Mouse (Mus musculus): ENCODE measurements at regions not wholly inside any gene's neighbourhood (a gene's known extent, or its start where the extent isn't known, plus 50 kb on each side); places are given as distances from the start of the nearest gene placed in this dataset.
"Not testable (repeated sequence)": the region's sequence is repeated elsewhere in the genome, so short reads cannot be mapped to it uniquely, and the experiment has no call there.

DNA sequence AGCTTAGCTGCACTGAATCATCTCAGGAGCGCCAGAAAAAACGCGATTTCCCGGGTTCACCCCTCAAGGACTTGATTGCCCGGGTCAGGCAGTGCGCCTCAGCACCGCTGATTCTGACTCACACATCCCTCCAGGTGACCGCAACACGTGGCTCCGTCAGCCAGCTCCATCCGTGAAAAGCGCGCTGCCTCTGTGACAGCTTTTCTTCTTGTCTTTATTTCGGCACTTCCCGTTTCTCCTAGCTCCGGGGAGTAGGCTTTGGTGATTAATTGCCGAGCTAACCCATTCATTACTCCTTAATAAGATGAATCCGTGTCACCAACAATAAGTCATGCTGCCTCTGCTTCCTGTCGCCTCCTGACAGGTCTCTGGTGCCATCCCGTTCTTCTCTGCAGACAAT is 108.6 kb downstream of the Katnal1 start:
- peak in 1 of 2 experiments; percentile 17 for DNase-seq

DNA sequence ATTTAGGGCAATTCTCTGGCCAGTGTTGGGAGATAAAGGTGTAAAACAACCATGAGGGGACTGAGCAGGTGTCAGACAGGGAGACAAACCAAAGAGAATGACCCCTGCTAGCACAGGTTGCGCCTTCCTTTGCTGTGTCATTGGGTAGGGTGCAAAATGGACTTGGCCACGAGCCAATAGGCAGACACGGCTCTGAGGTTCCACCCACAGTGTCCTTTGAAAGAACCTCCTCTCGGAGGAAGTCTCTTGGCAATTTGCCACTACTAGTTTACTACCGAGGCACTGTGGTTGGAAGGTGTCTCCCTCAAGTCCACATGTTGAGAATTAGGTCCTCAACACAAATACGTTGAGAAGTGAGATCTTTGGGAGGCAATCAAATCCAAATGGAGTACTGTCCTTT is 109.7 kb downstream of the Katnal1 start:
- no peak for DNase-seq

DNA sequence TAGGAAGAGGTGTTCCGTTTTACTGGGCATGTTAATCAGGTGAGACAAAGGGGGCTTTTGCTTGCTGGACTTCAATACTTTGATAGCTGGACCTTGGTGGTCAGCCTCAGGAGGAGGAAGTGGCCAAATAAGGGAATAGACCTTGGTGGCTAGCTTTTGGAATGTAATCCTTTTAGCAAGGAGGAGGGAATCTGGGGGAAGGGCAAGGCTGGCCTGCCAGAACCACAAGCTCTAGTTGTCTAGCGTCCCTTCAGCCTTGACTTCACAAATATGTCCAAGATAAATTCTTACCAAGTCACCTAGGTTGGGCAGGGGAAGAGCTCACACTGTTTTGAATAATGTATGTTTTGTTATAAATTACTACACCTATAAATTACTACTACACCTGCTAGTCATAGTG is 110.4 kb downstream of the Katnal1 start:
- no peak for DNase-seq

DNA sequence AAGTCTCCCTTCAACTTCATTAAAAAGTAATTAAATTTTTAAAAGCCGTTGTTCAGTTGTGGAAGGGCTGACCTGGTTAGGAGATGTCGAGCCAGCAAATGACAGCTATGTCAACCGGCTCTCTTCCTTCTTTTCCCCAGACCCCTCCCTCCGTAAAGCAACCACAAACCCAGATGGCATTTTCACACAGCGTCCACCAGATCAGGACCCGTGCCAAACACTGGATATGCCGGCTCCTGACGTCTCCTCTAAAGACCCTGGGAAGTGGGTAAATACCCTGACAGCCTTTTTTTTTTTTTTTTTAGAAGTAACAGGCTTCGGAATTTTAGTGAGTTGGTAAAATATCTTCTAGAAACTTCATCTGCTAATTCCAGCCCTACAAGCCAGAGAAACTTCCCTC is 116.3 kb downstream of the Katnal1 start:
- DNase-seq, result no peak

DNA sequence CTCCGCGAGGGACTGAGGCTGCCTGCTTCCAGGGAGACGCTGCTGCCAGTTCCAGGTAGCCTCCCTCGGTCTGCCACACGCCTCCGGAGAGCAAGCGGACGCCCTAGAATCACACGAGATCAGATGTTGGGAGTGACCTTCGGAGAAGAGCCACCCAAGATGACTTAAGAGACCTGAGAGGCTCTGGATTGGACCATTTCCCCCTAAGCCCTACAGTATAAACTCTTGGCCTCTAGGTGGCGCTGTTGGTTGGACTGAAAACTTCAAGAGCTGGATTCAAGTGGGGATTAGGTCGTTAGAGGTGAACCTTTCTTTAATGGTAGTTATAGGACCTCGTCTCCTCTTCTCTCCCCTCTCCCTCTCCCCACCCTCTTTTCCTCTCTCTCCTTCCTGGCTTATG is 117.1 kb downstream of the Katnal1 start:
- DNase-seq, result peak; percentile 51 to 77

DNA sequence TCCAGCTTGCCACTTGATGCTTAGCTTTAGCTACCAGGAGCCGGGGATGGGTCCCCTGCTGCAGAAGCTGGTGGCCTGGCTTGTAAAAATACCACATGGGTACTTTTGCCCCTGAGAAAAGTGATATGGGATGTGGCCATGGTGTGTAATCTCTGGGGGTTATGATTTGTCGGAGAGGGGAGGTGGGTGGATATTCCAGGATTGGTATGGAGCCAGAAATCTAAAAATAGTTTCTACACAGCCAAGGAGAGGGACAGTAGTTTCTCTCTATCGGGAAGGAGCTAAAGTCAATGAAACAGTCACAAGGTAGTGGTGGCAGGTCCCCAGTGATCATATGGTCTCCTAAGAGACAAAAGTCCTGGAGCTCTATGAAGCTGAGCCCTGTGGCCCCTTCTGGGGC is 119.6 kb downstream of the Katnal1 start:
- DNase-seq, result no peak

DNA sequence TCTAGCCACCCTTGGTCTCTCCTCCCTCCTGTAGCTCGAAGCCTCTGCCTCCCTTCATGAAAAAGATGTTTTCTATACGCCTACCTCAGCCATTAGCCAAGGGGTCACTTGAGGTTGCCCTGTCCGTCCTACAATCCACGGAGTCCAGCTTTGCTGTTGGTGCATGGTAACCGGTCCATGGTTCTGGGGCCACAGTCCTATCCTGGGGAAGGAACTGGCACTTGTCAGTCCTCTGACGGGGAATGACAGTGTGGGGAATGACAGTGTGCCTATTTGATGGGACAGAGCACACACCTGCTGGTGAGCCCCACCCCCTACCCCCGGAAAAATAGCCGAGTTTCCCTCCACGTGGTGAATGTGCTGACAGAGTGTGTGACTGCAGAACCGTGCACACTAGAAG is 120.1 kb downstream of the Katnal1 start:
- DNase-seq, result no peak

DNA sequence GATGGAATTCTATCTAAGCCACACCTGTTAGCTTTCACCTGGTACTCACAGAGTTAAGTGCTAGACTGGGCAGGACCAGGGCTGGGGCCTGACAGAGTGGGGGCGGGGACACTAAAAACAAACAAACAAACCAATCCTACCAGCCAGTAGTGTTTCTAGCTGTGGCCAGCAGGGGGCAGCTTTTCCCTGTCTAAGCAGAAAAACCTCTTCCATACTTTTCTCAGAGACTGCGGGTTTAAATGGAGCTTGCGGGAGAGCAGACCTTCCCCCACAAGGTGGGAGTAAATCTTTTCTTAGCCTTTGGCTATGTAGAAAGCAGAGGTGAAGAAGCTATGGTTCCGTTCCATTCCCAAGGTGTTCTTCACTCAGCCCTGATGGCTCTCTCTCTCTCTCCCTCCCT is 120.7 kb downstream of the Katnal1 start:
- DNase-seq, result peak; percentile 70 to 78

DNA sequence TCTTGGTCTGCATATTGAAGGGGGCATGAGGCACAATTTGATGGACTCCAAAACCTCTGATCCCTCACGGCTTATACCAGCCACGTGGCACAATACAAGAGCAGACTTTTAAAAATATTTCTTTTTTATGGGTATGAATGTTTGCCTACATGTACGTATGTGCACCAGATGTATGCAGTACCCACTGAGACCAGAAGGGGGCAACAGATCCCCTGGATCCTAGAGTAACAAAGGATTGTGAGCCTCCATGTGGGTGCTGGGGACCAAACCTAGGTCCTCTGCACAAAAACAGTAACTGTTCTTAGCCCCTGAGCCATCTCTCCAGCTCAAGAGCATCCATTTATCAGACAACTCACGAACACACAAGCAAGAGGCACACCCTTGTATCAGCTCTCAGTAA is 121.5 kb downstream of the Katnal1 start:
- DNase-seq, result no peak

DNA sequence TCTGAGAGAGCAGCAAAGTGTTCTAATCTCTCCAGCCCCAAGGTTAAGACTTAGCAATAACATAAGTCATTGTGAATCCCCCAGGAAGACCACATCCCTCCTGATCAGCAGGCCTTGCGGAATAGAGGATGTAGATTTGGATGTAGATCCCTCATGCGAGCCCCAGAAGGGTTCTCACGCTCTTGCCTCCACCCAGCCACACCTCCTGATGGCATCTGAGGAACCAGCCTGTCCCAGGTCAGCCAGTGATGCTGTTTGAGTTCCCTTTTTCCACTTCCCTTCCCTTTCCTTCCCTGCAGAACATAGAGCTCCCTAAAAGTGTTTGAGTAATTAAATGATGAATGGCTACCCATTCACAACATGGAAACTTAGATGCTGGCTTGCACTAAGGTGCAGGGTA is 124.1 kb downstream of the Katnal1 start:
- no peak for DNase-seq

DNA sequence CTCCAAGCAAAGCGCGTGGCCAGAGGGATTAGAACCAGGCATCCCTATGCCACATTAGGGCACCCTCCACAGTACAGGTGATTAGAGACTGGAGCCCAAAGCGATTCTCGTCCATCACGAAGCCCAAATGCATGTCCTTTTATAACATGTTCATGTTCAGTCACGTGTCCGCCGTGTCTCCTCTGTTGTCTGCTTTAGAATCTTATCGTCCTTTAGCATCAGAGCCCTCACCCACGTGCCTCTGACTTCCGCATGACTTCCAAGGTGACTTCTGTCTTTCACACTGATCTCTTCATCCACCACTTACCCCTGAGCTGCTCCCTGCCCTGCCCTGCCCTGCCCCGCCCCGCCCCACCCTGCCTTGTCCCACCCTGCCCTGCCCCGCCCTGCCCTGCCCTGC is 125.3 kb downstream of the Katnal1 start:
- DNase-seq, result no peak

DNA sequence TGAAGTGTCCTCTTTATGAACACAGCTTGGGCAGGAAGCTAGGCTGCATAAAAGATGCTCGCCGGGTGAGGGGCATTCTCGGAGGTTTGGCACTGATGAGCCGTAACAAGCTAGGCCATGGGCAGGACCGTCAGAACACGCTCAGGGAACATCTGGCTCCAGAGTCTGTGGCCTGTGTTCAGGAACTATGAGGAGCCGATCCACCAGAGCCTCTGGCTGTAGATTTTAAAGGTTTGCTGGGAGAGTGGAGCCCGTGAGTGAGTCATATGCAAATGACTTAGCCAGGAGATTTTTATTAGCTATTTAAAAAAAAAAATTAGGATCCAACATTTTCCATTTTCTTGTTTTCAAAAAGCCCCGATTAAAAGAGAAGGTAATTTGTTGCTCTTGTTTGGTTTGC is 126.4 kb downstream of the Katnal1 start:
- DNase-seq, result no peak

DNA sequence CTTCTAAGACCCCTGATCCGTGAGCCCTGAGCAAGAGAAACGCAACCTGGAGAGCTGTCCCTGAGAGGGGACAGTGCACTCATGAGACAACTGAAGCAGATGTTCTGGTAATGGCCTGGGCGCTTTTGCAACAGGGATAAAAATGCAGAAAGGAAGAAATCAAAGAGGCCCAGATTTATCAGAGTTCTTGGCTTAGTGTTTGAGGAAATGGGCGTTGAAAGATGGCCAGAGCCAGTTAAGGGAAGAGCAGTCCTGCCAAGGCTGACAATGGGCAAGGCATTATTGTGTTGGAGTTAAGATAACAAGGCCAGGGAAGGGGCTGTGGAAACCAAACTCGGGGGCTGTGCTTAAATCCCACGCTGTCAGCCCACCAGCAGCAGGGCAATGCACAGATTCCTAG is 130.6 kb downstream of the Katnal1 start:
- no peak for DNase-seq

DNA sequence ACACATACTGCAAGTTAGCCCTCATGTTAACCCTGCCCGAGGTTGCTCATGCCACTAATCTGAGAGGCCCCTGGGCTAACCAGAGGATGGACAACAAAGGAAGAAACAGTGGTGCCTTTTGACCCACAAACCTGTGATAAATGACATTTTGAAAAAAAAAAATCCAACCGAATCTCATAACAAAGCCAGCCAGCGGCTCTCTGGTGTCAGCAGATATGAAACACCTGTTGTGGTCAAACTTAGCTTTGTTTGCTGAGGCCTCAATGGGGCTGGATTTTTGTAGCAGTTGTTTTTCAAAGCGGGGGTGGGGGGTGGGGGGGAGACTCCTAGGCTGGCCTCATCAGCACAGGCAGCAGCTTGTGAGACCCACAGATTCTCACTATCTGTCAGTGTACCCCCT is 133.0 kb downstream of the Katnal1 start:
- no peak for DNase-seq

DNA sequence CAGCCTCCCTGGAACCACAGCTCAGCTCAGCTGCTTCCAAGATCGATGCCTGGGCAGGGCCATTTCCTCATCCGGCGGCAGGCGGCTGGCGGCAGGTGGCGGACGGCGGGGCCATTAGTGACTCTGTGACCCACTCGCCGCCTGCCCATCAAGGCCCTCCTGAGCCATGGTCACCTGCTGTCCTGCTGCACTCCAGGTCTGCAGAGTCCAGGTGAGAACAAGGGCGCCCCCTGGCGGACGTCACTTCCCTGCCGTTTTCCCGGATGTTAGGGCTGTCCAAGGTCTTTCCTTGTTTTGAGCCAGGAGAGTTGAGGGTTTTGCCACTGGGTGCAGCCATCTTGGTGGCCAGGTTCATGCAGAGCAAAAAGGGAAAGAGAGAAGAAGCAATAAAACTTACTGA is 134.7 kb downstream of the Katnal1 start:
- DNase-seq, result peak; percentile 82 to 89

DNA sequence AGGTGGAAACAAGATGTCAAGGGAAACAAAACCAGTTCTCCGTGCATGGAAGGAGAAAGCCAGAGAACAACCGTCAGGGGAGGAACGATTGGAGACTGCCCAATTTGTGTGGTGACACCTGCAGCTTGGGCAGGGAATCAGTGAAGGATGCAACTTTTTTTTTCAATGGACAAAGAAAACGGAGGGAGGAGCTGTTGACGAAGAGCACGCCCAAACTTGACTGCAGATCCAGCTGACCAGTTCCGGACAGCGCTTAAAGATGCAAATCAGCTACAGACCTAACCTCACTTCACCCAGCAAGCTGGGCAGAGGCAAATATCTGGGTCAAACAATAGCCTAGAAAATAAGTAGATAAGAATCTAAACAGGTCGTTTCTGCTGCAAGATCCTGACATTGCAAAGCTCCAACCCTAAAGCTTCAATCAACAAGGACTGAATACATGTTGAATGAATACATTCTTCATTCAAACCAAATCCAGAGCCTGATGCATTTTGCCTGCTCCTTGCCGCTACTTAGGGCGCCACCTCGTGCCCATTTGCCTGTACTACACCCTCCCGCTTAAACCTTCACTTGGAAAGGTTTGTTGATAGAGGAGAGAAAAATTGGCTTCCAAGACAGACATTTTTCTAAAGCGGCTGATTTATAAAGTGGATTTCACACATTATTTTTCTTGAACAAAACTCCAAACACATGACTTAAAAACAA is 136.2 kb downstream of the Katnal1 start:
- DNase-seq, result peak; percentile 87 to 95

DNA sequence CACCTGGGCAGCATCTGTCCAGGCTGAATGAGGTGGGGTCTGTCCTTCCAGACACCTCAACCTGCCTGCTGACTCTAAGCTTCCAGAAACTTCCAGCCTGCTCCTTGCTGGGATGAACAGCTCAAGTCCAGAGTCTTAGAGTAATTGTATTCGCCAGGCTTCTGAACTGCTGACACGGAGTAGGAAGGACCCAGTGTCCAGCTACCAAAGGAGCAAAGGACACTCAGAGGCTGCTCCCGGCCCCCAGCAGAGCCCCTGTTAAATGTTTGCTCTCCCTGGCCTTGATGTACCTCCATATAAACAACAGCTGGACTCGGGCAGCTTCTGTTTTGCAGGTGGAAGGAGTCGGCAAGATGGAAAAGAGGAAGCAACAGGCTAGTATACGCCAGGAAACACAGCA is 137.5 kb downstream of the Katnal1 start:
- no peak for DNase-seq

DNA sequence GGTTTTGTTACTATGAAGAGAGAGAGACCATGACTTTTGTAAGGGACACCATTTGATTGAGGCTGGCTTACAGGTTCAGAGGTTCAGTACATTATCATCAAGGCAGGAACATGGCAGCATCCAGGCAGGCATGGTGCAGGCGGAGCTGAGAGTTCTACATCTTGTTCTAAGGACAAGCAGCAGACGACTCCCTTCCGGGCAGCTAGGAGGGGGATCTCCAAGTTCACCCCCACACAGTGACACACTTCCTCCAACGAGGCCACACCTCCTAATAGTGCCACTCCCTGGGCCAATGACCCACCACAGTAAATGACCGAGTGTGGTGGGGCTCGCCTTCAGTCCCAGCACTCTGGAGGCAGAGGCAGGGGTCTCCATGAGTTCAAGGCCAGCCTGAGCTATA is 138.8 kb downstream of the Katnal1 start:
- not testable (repeated sequence) for DNase-seq

DNA sequence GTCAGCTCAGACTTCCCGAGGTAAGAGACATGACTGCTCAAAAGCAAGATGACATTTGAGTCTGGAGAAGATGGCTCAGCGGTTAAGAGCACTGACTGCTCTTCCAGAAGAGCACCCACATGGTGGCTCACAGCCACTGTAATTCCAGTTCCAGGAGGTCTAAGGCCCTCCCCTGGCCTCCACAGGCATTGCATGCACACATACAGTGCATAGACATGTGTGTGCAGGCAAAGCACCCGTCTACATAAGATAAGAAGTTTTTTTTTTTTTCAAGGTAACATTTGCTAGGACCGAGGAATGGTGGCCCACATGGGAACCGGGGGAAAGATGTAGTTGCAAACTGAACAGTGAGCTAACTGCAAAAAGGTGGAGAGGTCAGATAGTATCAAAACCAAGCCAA is 139.3 kb downstream of the Katnal1 start:
- no peak for DNase-seq

DNA sequence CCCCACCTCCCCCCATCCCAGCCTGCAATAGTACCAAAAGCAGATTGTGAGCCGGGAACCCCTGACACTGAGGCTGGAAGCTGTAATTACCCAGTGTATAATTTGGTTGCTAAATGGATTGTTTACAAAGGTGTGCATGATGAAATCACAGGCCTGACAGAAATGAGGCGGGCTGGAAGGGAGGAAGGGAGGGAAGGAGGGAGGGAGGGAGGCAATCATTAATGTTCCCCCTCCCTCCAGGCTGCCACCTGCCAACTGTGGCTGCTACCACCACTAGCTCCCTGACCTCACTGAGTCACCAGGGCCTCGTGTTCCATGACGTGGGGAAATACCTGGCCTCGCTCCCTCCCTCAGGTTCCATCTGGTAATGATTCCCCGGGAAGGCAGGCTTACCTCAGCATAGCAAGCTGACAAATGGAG is 140.0 kb downstream of the Katnal1 start:
- peak in 1 of 2 experiments; percentile 13 for DNase-seq

DNA sequence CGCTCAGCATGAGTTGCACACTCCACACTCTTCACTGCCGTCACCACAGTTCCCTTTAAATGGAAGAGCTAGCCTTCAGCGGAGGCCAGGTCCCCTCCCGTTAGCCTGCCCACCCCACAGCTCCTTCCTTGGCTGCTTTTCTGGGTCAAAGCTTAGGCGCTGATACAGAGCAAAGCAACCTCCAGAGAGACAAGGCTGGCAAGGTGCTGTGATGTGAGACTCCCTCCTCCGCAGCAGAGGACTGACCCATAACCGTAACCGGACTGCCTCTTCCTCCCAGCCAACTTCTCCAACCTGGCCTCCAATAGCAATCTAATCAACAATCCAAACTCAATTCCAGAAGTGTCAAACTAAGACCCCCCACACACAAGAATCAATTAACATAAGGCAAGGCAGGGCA is 140.4 kb downstream of the Katnal1 start:
- DNase-seq, result no peak

DNA sequence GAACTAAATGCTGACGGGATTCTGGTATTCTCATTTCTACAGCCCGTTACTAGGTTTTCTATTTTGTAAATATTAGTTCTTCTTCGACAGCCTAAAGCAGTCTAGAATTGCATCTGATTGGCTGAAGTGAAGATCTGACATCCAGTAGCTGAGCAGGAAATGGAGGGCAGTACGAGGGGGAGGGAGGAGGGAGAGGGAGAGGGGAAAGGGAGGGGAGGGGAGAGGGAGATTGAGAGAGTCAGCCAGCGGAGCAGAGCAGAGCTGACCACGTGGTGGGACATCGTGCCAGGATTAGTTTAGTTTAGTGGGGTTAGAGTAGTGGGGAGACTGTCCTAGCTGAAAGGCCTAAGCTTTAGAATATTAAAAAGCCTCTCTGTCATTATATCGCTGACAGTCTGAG is 141.8 kb downstream of the Katnal1 start:
- DNase-seq, result no peak

DNA sequence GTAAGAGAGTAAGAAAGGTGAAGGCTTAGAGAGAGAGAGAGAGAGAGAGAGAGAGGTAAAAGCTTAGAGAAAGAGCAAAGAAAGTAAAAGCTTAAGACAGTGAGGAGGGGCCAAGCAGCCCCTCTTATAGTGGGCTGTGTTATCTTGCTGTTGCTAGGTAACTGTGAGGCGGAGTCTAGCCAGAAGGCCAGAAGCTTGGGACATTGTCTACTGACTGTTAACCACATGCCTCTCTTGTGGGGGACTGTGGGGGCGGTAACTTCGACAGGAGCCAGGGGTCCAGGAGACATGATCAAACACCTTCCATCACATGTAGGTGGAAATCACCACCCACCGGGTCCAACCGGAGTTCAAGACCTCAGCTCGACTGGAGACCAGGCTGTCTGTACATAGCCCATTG is 148.0 kb downstream of the Katnal1 start:
- not testable (repeated sequence) for DNase-seq

DNA sequence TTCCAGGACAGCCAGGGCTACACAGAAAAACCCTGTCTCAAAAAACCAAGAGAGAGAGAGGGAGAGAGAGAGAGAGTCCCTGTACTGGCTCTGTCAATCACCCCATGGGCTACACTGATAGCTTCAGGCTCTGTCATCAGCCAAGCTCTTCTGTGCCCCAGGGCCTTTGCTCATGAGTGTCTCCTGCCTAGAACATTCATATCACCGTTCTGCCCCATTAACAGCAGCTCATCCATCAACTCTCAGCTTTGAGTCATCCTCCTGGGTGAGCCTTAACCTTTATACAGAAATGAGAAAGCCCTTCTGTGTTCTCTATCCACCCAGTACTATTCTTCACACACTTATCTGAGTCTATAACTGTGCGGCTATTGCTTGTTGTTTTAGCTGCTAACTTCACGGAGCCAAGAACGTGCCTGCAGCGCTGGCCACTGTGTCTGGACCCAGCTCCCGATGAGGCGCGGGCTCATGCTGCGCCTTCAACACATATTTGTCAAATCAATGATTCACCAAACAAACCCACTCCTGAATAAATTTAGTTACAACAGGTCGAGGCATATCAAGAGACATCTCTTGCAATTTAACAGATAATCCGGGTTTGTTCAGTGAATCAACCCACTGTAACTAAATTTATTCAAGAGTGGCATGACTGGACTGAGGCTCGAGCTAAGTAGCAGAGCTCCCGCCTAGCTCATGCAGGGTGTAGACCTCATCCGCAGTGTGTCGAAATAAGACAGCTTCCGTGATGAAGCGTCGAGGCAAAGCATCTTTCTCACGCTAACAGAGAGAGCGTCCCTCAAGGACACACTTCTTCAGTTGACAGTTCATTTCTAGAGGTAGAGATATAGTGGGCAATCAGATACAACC is 152.1 kb downstream of the Katnal1 start:
- no peak for DNase-seq
